Mouse (Mus musculus) heart, embryonic 14.5 days (tissue): ENCODE results near the gene Lum. TPM values are rescaled to one million over a fixed set of nuclear protein-coding genes. Genes with fewer than 3 reads are reported as not detected.
A peak's percentile ranks its signal among the peaks of the same experiment; 100 is the strongest.

Experiments
- ATAC-seq: fragments of 200-750 bp; cut with Nextera tagmentation; 2 replicates; pipeline ENCODE4 v1.8.0; 2017; ENCODE audit warnings: low read depth, moderate TSS enrichment; ENCODE audit not compliant: insufficient number of reproducible peaks, insufficient read depth, low FRiP score
- H3K27ac ChIP-seq, 2 experiments: fragments of 200-500 bp in 1 of 2; fragments of 300-500 bp in 1 of 2; sonication (generic) in 1 of 2; replicated peaks in 1 of 2; 2 replicates each; pipeline ENCODE4 v1.5.1; 2012 to 2014; ENCODE audit warnings: low read depth in 2 of 2, low read length in 2 of 2, control low read depth in 1 of 2, mild to moderate bottlenecking in 1 of 2, mixed read lengths in 1 of 2; ENCODE audit not compliant: control insufficient read depth in 1 of 2, insufficient read depth in 1 of 2
- H3K27me3 ChIP-seq: fragments of 300-500 bp; sonication (generic); 2 replicates; pipeline ENCODE4 v1.6.1; 2014; ENCODE audit warnings: mild to moderate bottlenecking, low read length, control low read depth; ENCODE audit not compliant: control insufficient read depth, insufficient read depth
- H3K36me3 ChIP-seq: fragments of 300-500 bp; sonication (generic); 2 replicates; pipeline ENCODE4 v1.6.1; 2014; ENCODE audit warnings: mild to moderate bottlenecking, control low read depth, low read length, mixed read lengths; ENCODE audit not compliant: control insufficient read depth, insufficient read depth
- H3K4me1 ChIP-seq, 2 experiments: fragments of 200-500 bp in 1 of 2; fragments of 300-500 bp in 1 of 2; sonication (generic) in 1 of 2; 2 replicates each; pipeline ENCODE4 v1.6.1; 2012 to 2014; ENCODE audit warnings: low read length in 2 of 2, control low read depth in 1 of 2, mixed read lengths in 1 of 2; ENCODE audit not compliant: control insufficient read depth in 2 of 2, insufficient read depth in 2 of 2
- H3K4me2 ChIP-seq: fragments of 300-500 bp; sonication (generic); 2 replicates; pipeline ENCODE4 v1.6.1; 2014; ENCODE audit warnings: mild to moderate bottlenecking, low read length
- H3K4me3 ChIP-seq, 2 experiments: fragments of 200-500 bp in 1 of 2; fragments of 300-500 bp in 1 of 2; sonication (generic) in 1 of 2; 2 replicates each; pipeline ENCODE4 v1.5.1; 2012 to 2014; ENCODE audit warnings: low read length in 2 of 2, mild to moderate bottlenecking in 2 of 2, control low read depth in 1 of 2, low read depth in 1 of 2, moderate library complexity in 1 of 2; ENCODE audit not compliant: control insufficient read depth in 1 of 2, insufficient read depth in 1 of 2
- H3K9ac ChIP-seq: fragments of 300-500 bp; sonication (generic); 2 replicates; pipeline ENCODE4 v1.6.1; 2014; ENCODE audit warnings: mild to moderate bottlenecking, low read length
- H3K9me3 ChIP-seq: fragments of 300-500 bp; sonication (generic); 2 replicates; pipeline ENCODE4 v1.6.1; 2016; ENCODE audit warnings: low read length, control low read depth; ENCODE audit not compliant: control insufficient read depth
- WGBS: fragments of 180-500 bp; shearing (Covaris S2); extraction: QIAGEN DNeasy Blood & Tissue Kit; methylation state at CpG from one replicate; pipeline ENCODE4 v1.1.7; 2014; 5-methylcytosine and 5-hydroxymethylcytosine counted together
- polyA plus RNA-seq: library from polyadenylated mRNA; unstranded; fragments of >200 nt; fragmentation: Nextera tagmentation; extraction: Ambion mirVana; gene quantifications from 2 replicates; pipeline ENCODE4 v1.2.1, GENCODE M21; 2014

The Lum gene
- polyA plus RNA-seq, 1 experiment from 2014 or later = 128 TPM

DNA sequence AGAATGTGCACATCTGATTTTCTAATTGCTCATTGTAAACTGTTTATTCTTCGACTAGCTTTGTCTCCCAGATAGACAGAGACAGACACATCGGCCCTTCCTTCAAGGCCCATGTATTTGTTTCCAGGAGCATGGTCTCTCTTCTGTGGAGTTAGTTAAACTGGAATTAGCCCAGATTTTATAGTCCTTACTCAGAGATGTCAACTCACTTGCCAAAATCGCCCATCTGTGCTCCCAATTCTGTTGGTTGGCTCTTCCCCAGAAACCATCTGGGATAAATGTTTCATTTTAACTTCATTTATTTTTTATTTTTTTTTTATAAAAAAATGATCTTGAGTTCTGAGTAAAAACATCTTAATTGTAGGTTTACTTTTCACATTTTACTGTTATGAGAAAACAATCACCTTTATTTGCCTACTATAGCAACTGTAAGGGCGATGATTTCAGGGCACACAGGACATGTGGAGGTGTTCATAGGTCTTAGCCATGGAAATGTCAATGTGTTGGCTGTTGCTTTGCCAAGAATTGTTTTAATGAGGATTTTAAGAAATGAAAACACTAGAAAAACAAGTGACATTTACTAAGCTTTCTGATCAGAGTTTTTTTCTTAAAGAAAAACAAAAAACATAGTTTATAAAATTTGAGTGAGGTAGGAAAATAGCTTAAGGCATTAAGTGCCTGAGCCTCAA is 17.8 kb downstream of the Lum start:
- no peaks in the 10 kb centered on the region for H3K27me3 ChIP-seq
- H3K9ac ChIP-seq = no peak overlapping the region
- no peak overlapping the region for H3K27ac ChIP-seq
- no peak overlapping the region for H3K4me2 ChIP-seq
- 0 out of 4 replicates have a peak, but pooled peaks cover 0 to 4% of the 10 kb centered on the region in 2 experiments for H3K4me1 ChIP-seq
- no peak overlapping the region for H3K4me3 ChIP-seq
- no peaks in the 10 kb centered on the region for H3K9me3 ChIP-seq
- 88% methylated on average over 4 of the region's 4 CpGs for WGBS
- ATAC-seq = no peak
- H3K36me3 ChIP-seq = no peaks in the 10 kb centered on the region

DNA sequence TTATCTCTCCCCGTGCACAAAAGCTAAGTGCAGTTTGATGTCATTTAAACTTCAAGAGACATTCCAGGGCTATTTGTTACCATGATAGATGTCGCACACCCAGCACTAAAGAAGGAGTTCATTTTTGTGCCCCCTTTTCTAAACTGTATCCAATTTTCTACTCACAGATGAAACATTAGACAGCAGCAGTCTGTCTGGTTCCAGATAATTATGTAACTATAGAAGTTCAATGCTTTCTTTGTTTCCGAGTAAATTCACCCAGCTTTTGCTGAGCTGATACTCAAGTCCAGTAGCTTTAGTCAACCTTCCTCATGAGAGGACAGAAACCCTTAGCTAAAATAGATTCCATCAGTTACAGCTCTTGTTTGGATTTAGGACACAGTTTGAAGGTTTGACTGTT is 19.2 kb downstream of the Lum start:
- Histone ChIP-seq H3K4me1 (0 out of 4 replicates have a peak, but pooled peaks cover 0 to 4% of the 10 kb centered on the region in 2 experiments), H3K4me2 (no peak overlapping the region), H3K27me3 (no peaks in the 10 kb centered on the region), H3K36me3 (no peaks in the 10 kb centered on the region), H3K9me3 (no peaks in the 10 kb centered on the region), H3K27ac (peak overlapping the region in 1 of 2 experiments; percentile 20; a peak in 2 of 4 replicates), H3K4me3 (no peak overlapping the region), H3K9ac (no peak overlapping the region)
- no peak for ATAC-seq
- 28% methylated on average over 3 of the region's 3 CpGs for whole genome bisulfite sequencing

DNA sequence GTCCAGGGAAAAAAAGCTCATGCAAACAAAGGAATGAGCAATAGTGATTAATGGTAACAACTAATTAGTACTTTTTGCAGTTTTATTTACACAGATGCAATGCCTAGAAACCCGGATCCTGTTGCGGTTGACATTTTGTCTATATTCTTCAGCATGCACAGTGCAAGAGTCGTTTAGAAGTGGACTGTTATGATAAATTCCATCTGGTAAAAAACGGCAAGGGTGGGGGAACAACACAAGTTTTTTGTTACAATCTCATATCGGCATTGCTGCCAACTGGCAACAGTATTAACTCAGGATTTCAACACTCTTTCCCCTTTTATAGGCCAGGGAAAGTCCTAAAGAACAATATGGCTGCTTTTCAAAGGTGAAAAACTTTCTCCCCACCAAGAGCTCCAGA is 22.2 kb downstream of the Lum start:
- H3K4me3 ChIP-seq = no peak overlapping the region
- no peaks in the 10 kb centered on the region for H3K27me3 ChIP-seq
- no peak overlapping the region for H3K4me2 ChIP-seq
- H3K9me3 ChIP-seq = no peaks in the 10 kb centered on the region
- no peaks in the 10 kb centered on the region for H3K36me3 ChIP-seq
- peaks cover 2 to 9% of the 10 kb centered on the region in 2 experiments; a peak in 3 of 4 replicates for H3K4me1 ChIP-seq
- 72% methylated on average over 5 of the region's 5 CpGs for WGBS
- no peak overlapping the region for H3K9ac ChIP-seq
- peak overlapping the region in 1 of 2 experiments; percentile 64; a peak in 2 of 4 replicates for H3K27ac ChIP-seq
- ATAC-seq = no peak

DNA sequence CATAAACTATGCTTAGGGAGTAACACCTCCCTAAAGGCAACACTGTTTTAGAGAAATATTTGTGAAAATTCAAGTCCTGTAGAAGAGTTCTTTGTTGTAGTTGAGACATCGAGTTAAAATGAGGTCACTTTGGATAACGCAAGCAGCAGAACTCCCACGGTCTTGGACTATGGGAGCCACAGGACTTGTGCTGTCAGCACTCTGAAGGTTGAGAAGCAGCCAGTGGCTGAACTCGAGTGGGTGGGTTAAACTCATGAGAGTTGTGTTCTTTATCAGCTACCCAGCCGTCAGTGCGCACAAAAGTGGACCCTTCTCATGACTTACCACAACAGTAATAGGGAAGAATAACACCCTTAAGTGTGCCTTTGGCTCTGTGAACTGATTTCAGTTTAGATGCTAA is 24.6 kb downstream of the Lum start:
- Histone ChIP-seq H3K9me3 (no peaks in the 10 kb centered on the region), H3K4me3 (no peak overlapping the region), H3K27me3 (no peaks in the 10 kb centered on the region), H3K4me2 (no peak overlapping the region), H3K27ac (peak overlapping the region; percentile 25 to 45; a peak in 3 of 4 replicates), H3K36me3 (no peaks in the 10 kb centered on the region), H3K9ac (no peak overlapping the region), H3K4me1 (peaks cover 2 to 5% of the 10 kb centered on the region in 2 experiments; a peak in 3 of 4 replicates)
- ATAC-seq = no peak
- WGBS = 20% methylated on average over 6 of the region's 6 CpGs

DNA sequence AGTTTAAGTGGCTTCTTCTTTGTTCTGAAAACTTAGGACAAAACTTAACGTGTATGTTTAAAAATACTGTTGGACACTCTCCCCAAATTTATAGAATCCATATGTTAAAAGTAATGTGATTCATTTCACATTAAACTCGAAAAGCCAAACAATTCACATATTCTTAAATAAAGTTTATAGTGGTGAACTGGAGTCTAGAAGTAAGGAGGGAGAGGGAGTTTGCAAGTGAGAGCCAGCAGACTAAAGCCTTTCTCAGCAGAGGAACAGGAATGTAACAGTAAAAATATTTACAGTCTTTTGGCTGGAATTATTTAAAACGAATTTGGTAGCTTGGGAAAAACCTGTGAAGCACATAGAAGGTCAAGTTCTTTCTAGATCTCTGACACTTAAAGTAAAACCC is 26.1 kb downstream of the Lum start:
- Histone ChIP-seq H3K4me3 (no peak overlapping the region), H3K4me1 (peaks cover 2 to 5% of the 10 kb centered on the region in 2 experiments; a peak in 3 of 4 replicates), H3K9ac (no peak overlapping the region), H3K27me3 (no peaks in the 10 kb centered on the region), H3K27ac (no peak overlapping the region), H3K4me2 (no peak overlapping the region), H3K36me3 (no peaks in the 10 kb centered on the region), H3K9me3 (no peaks in the 10 kb centered on the region)
- no peak for ATAC-seq
- WGBS = 57% methylated on average over 3 of the region's 3 CpGs

DNA sequence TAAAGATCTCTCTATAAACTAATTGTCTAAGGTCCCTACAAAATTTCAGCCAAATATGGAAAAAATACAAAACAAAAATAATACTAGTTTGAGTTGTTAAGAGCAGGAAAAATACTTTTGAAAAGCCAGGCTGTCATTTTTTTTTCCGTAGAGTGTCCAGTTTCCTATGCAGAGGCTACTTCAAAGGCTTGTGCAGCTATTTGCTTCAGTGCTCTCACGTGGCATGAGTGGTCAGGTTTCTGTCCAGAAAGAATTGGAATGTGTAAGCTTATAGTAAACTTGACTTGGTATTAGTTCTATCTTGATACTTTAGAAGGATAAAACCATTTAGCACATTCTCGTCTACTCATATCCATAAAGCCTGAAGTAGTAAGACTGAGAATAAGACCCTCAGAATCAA is 26.8 kb downstream of the Lum start:
- ATAC-seq = no peak
- Histone ChIP-seq H3K4me1 (peaks cover 2 to 5% of the 10 kb centered on the region in 2 experiments; a peak in 3 of 4 replicates), H3K27ac (no peak overlapping the region), H3K36me3 (no peaks in the 10 kb centered on the region), H3K4me3 (no peak overlapping the region), H3K4me2 (no peak overlapping the region), H3K27me3 (no peaks in the 10 kb centered on the region), H3K9ac (no peak overlapping the region), H3K9me3 (no peaks in the 10 kb centered on the region)
- 52% methylated on average over 3 of the region's 3 CpGs for whole genome bisulfite sequencing

DNA sequence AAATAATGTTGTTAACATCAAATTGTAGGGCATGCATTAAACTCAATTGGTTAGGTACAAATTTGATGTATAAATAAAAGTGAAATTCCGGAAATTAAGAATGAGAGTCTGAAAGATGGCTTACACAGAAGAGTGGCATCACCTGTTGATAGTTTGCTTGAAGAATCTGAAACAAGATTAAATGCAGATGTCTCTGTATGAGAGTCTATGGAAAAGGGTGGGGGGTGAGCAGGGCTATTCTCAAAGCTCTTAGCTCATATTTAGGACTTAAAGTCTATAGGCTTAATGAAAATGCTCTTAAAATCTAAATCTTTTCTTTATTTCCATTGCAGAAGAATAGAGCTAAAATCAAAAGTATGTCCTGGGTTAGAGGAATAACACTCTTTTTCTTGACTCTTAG is 30.8 kb downstream of the Lum start:
- no peaks in the 10 kb centered on the region for H3K4me1 ChIP-seq
- H3K9ac ChIP-seq = no peak overlapping the region
- H3K27ac ChIP-seq = no peak overlapping the region
- H3K4me3 ChIP-seq = no peak overlapping the region
- ATAC-seq = no peak
- 73% methylated on average over 1 of the region's 1 CpGs for WGBS
- no peaks in the 10 kb centered on the region for H3K27me3 ChIP-seq
- no peaks in the 10 kb centered on the region for H3K9me3 ChIP-seq
- H3K36me3 ChIP-seq = no peaks in the 10 kb centered on the region
- H3K4me2 ChIP-seq = no peak overlapping the region

DNA sequence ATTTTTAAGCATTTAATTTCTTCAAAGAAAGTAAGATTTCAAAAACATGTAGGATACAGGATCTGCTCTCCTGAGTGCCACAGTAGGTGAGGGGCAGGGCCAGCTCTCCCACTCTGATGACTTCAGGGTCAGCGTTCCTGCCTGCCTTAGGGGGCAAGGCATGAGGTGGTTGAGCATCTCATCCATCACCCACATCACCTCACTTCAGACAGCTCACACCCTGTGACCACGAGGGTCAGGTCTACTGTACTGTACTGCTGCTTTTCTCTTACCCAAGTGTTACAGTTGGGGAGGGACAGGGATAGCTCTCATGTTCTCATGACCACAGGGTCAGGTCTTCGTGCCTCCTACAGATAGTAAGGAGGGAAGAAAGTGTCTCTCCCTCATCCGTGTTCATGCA is 36.8 kb downstream of the Lum start:
- 71% methylated on average over 4 of the region's 4 CpGs for WGBS
- Histone ChIP-seq H3K4me2 (no peak overlapping the region), H3K4me3 (no peak overlapping the region), H3K27me3 (no peaks in the 10 kb centered on the region), H3K9me3 (no peaks in the 10 kb centered on the region), H3K27ac (no peak overlapping the region), H3K36me3 (no peaks in the 10 kb centered on the region), H3K9ac (no peak overlapping the region), H3K4me1 (no peaks in the 10 kb centered on the region)
- ATAC-seq = no peak
